Mouse (Mus musculus): ENCODE data around the gene Armc7. TPM values are rescaled to one million over a fixed set of nuclear protein-coding genes. Genes with fewer than 3 reads are reported as not detected.

Gene Armc7
- total and polyA plus RNA-seq, 3 experiments, result 7.5 to 12.5 (median 8.7) TPM

GRCm38 (mm10) chr11:115446906-115447305 lies 28.6 kb upstream of the Armc7 start:
- no peak overlapping the region for H3K4me3 ChIP-seq (replicated peaks in 1 of 3; ENCODE audit: low read depth in 2 of 3, low read length in 2 of 3, poor library complexity in 1 of 3)
- dilution Hi-C loops (cut with MboI; ENCODE audit: extremely low pct_ligation_motif_present, extremely low pct_unique_long_range_greater_than_20kb, low sequenced_read_pairs), result no loop called here
- peaks cover 59% of the 10 kb centered on the region for H3K27me3 ChIP-seq (replicated peaks)
- no peak overlapping the region for H3K4me2 ChIP-seq (ENCODE audit: insufficient read depth, low read depth, poor library complexity, severe bottlenecking)
- no peaks in the 10 kb centered on the region for H3K36me3 ChIP-seq (replicated peaks in 1 of 2; ENCODE audit: control insufficient read depth in 1 of 2, insufficient read depth in 1 of 2, low read length in 1 of 2)
- no peaks in the 10 kb centered on the region for H3K79me2 ChIP-seq (replicated peaks; ENCODE audit: control insufficient read depth, extremely low read depth, insufficient read depth, poor library complexity, severe bottlenecking)
- TF ChIP-seq POLR2AphosphoS2 (IDR thresholded peaks at IDR 0.05; ENCODE audit: low read depth, low read length), result no peak
- no peak for TF ChIP-seq ZKSCAN1 (IDR thresholded peaks at IDR 0.05; ENCODE audit: borderline replicate concordance, low read depth, low read length)
- TF ChIP-seq CTCF (conservative IDR thresholded peaks at IDR 0.05 in 1 of 2, IDR thresholded peaks at IDR 0.05 in 1 of 2; ENCODE audit: low read depth in 2 of 2, low read length in 2 of 2), result no peak
- no peak for TF ChIP-seq ETS1 (conservative IDR thresholded peaks at IDR 0.05; ENCODE audit: low read depth, low read length)
- no peak for TF ChIP-seq EP300 (IDR thresholded peaks at IDR 0.05; ENCODE audit: low read length)
- no peak for TF ChIP-seq BHLHE40 (IDR thresholded peaks at IDR 0.05; ENCODE audit: low read depth, low read length)
- no peak for TF ChIP-seq NELFE (IDR thresholded peaks at IDR 0.05; ENCODE audit: low read depth, low read length)
- no peak for TF ChIP-seq ZC3H11A (IDR thresholded peaks at IDR 0.05; ENCODE audit: low read depth, low read length)
- TF ChIP-seq JUND (conservative IDR thresholded peaks at IDR 0.05; ENCODE audit: low read depth, low read length), result no peak
- TF ChIP-seq E2F4 (IDR thresholded peaks at IDR 0.05; ENCODE audit: insufficient replicate concordance, low read depth, low read length), result no peak
- no peak for TF ChIP-seq JUN (IDR thresholded peaks at IDR 0.05; ENCODE audit: insufficient read depth, low read depth, low read length)
- TF ChIP-seq CHD2 (IDR thresholded peaks at IDR 0.05; ENCODE audit: low read length), result no peak
- TF ChIP-seq USF2 (conservative IDR thresholded peaks at IDR 0.05; ENCODE audit: low read depth, low read length), result no peak
- TF ChIP-seq SIN3A (IDR thresholded peaks at IDR 0.05; ENCODE audit: low read length), result no peak
- TF ChIP-seq POLR2A (IDR thresholded peaks at IDR 0.05; ENCODE audit: low read depth, low read length), result no peak
- no peak for TF ChIP-seq IRF4 (IDR thresholded peaks at IDR 0.05; ENCODE audit: low read depth, low read length)
- TF ChIP-seq MEF2A (IDR thresholded peaks at IDR 0.05; ENCODE audit: borderline replicate concordance, low read depth, low read length), result no peak
- no peak for TF ChIP-seq KAT2A (IDR thresholded peaks at IDR 0.05; ENCODE audit: insufficient replicate concordance, low read length)
- no peak for TF ChIP-seq CHD1 (IDR thresholded peaks at IDR 0.05; ENCODE audit: low read depth, low read length)
- no peak for TF ChIP-seq USF1 (IDR thresholded peaks at IDR 0.05; ENCODE audit: low read depth, low read length)
- no peak overlapping the region for H3K27ac ChIP-seq (ENCODE audit: insufficient read depth, low read depth)
- peaks cover 10% of the 10 kb centered on the region for H3K9me3 ChIP-seq (replicated peaks; ENCODE audit: low read length)
- no peak for DNase-seq (ENCODE audit: extremely low read depth)
- H3K4me1 ChIP-seq (ENCODE audit: control insufficient read depth in 1 of 2, insufficient read depth in 2 of 2), result peaks cover 3 to 14% of the 10 kb centered on the region in 2 experiments
- in situ Hi-C loops (cut with MboI; ENCODE audit: low pct_ligation_motif_present, low pct_unique_long_range_greater_than_20kb, low sequenced_read_pairs), result no loop called here
- H3K9ac ChIP-seq (ENCODE audit: insufficient read depth, low read depth), result no peak overlapping the region

- in situ Hi-C loops (cut with MboI; ENCODE audit: low pct_ligation_motif_present, low pct_unique_long_range_greater_than_20kb, low sequenced_read_pairs) (no loop called here), dilution Hi-C loops (cut with MboI; ENCODE audit: extremely low pct_ligation_motif_present, extremely low pct_unique_long_range_greater_than_20kb, low sequenced_read_pairs) (no loop called here)
These were observed 28.1 kb upstream of the Armc7 start for GRCm38 (mm10) chr11:115447321-115447885.

More at GRCm38 (mm10) chr11:115447321-115447885, 28.1 kb upstream of the Armc7 start:
- no peaks in the 10 kb centered on the region for H3K36me3 ChIP-seq (replicated peaks in 1 of 2; ENCODE audit: control insufficient read depth in 1 of 2, insufficient read depth in 1 of 2, low read length in 1 of 2)
- no peak overlapping the region for H3K4me2 ChIP-seq (ENCODE audit: insufficient read depth, low read depth, poor library complexity, severe bottlenecking)
- TF ChIP-seq POLR2AphosphoS2 (IDR thresholded peaks at IDR 0.05; ENCODE audit: low read depth, low read length) (no peak), ELF1 (IDR thresholded peaks at IDR 0.05; ENCODE audit: low read depth, low read length) (no peak), ZC3H11A (IDR thresholded peaks at IDR 0.05; ENCODE audit: low read depth, low read length) (no peak), CHD1 (IDR thresholded peaks at IDR 0.05; ENCODE audit: low read depth, low read length) (no peak), KAT2A (IDR thresholded peaks at IDR 0.05; ENCODE audit: insufficient replicate concordance, low read length) (no peak), GABPA (IDR thresholded peaks at IDR 0.05; ENCODE audit: insufficient replicate concordance, low read depth, low read length) (no peak), USF1 (IDR thresholded peaks at IDR 0.05; ENCODE audit: low read depth, low read length) (no peak), MAZ (IDR thresholded peaks at IDR 0.05; ENCODE audit: low read depth, low read length) (no peak), MAFK (IDR thresholded peaks at IDR 0.05; ENCODE audit: insufficient replicate concordance, low read length) (no peak), CTCF (conservative IDR thresholded peaks at IDR 0.05 in 1 of 2, IDR thresholded peaks at IDR 0.05 in 1 of 2; ENCODE audit: low read depth in 2 of 2, low read length in 2 of 2) (no peak), MXI1 (IDR thresholded peaks at IDR 0.05; ENCODE audit: low read depth, low read length) (no peak), JUN (IDR thresholded peaks at IDR 0.05; ENCODE audit: insufficient read depth, low read depth, low read length) (no peak), NELFE (IDR thresholded peaks at IDR 0.05; ENCODE audit: low read depth, low read length) (no peak)
- peaks cover 62% of the 10 kb centered on the region for H3K27me3 ChIP-seq (replicated peaks)
- peaks cover 3 to 19% of the 10 kb centered on the region in 2 experiments for H3K4me1 ChIP-seq (ENCODE audit: control insufficient read depth in 1 of 2, insufficient read depth in 2 of 2)
- DNase-seq (ENCODE audit: extremely low read depth), result no peak
- H3K27ac ChIP-seq (ENCODE audit: insufficient read depth, low read depth), result no peak overlapping the region
- no peak overlapping the region for H3K4me3 ChIP-seq (replicated peaks in 1 of 3; ENCODE audit: low read depth in 2 of 3, low read length in 2 of 3, poor library complexity in 1 of 3)
- H3K79me2 ChIP-seq (replicated peaks; ENCODE audit: control insufficient read depth, extremely low read depth, insufficient read depth, poor library complexity, severe bottlenecking), result no peaks in the 10 kb centered on the region
- H3K9me3 ChIP-seq (replicated peaks; ENCODE audit: low read length), result peaks cover 10% of the 10 kb centered on the region
- no peak overlapping the region for H3K9ac ChIP-seq (ENCODE audit: insufficient read depth, low read depth)
